Mouse (Mus musculus): ENCODE results near the gene Mttp.
A peak's percentile ranks its signal among the peaks of the same experiment; 100 is the strongest.

The Mttp gene

DNA sequence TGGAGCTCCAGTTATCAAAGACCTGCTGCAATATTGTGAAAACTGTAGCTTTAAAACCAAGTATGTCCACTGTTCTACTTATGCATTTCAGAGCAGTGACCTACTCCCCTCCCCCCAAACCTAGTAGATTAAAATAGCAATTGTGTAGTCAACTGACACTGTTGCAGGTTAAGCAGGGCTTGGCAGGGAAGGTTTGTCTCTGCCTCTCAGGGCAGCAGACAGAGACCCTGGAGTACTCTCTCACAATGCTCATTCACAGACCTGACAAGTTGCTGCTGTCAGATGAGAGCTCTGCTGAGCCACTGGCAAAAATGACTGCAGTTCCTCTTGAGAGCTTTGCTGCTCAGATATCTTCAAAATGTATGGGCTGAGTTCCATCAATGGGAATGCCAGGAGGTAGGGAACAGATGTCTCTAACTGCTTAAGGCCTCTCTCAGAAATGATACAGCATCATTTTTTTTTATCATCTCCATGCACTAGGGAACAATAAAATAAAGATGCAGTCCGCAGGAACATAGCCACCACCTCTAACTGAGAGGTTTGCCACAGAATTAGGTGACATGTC lies 61.6 kb downstream of the Mttp start:
- DNase-seq (ENCODE audit: low read depth, low spot score), result no peak

DNA sequence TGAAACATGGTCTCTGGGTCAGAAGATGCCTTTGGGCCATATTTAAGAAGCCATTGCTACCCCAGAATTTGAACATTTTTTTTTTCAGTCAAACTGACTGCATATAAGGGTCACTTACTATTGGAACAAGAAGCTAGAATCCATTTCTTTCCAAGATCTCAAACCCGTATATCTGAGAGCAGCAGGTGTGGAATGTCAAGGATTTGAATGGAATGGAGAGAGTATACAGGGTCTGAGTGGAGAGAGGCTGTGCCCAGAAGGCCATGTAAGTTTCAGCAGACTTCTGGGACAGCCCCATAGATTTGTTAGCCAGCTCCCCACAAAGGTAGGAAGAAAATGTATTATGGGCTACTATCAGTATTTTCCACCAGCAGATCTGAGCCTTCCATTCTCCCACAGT lies 66.1 kb downstream of the Mttp start:
- no peak for DNase-seq (ENCODE audit: low read depth, low spot score)

DNA sequence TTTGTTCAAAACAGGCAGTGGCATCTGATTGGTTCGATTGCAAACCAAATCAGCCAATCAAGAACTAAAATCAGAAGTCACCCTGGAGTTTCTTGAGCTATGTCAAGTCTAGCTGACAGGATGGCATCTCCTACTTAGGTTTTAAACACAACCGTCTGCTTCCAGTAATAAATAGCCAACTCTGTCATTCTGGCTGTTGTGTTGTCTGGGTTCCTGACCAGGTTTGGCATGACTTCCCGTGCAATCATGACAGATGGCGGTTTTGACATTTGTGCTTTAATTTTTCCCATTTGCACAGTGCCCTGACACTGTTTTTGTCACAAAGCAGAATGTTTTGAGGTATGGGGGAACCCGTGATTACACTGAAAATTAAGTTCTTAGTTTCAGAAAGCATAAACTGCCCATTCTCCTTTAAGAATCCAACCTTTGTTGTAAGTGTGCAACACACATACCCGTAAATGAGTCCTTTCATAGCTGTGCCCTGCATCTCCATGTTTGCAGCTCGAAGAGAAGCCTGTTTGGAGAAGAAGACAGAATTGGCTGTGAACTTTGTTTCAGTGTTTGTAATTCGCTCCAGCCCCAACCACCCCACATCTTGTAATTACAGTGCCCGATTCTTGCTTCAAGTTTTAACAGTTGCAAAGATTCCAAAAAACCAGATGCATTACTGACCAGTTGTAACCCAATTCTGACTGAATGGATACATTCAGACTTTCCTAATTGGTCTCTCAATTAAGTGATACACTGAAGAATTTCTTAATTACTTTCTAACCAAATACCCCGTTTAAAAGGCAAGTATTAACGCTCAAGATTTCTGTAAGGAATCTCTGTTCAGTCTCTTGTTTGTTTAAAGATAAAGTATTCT lies 67.1 kb downstream of the Mttp start:
- peak; percentile 24 for DNase-seq (ENCODE audit: low read depth, low spot score)

DNA sequence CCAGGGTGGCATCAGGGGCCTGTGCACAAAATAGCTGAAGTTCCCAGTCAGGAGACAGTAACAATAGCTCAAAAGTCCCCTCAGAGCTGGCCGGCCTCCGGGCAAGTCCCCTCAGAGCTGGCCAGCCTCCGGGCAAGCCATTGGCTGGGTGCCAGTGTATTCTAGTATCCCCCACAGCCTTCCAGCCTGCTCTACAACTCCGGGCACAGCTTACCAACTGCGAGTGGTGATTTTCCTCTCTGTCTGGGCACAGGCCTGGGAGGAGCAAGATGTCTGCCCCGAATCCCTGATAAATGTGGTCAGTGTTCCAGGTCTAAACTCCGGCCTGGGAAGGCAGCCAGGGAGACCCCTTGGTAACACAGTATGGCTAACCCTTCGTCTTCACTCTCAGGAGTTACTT lies 69.6 kb downstream of the Mttp start:
- DNase-seq (ENCODE audit: low read depth, low spot score), result no peak

DNA sequence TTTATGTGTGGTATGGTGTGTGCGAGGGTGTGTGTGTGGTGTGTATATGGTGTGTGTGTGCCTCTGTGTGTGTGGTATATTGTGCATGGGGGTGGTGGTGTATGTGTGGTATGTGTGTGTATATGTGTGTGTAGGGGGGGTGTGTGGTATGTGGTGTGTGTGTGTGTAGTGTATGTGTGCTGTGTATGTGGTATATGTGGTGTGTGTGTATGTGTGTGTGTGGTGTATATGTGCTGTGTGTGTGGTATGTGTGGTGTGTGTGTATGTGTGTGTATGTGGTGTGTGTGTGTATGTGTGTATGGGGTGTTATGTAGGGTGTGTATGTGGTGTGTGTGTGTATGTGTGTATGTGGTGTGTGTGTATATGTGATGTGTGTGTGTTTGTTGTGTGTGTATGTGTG lies 70.6 kb downstream of the Mttp start:
- DNase-seq (ENCODE audit: low read depth, low spot score), result no peak

DNA sequence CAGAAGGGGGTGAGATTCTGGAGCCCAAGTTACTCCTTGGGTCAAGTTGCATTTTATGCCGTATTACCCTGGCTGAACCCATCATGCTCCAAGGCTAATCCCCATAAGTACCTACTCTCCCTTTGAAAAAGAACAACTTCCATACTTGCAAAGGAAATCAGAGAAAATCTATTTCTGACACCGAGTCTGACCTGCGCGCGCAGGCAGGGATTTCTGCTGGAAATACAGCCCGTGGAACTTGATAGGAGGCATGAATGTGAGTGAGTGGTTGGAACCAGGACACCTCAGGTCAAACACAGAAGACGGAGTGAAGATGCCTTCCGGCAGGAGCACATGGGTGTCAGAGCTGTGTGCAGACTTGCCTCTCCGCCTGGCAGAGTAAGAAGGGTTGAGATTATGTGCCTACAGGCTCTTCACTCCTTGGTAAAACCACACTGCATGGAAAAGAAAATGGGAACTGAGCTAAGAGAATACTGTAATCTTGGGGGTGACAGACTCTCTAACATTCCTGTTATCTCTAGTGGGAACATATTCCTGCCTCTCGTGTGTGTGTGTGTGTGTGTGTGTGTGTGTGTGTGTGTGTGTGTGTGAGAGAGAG lies 73.2 kb downstream of the Mttp start:
- DNase-seq (ENCODE audit: low read depth, low spot score), result no peak

DNA sequence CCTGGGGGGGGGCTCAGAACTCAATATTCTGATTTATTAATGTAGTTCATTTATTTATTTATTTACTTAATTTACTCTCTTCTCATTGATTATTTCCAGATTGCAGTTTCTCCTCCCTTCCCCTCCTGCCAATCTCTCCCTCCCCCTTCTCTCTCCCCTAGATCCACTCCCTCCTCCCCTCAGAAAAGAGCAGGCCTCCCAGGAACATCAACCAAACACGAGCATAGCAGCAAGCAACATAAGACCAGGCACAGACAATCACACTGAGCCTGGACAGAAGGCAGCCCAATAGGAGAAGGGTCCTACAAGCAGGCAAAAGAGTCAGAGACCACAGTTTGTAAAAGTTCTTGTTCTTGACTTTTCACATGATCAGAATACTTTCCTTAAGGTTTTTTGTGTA lies 73.8 kb downstream of the Mttp start:
- DNase-seq (ENCODE audit: low read depth, low spot score), result no peak

DNA sequence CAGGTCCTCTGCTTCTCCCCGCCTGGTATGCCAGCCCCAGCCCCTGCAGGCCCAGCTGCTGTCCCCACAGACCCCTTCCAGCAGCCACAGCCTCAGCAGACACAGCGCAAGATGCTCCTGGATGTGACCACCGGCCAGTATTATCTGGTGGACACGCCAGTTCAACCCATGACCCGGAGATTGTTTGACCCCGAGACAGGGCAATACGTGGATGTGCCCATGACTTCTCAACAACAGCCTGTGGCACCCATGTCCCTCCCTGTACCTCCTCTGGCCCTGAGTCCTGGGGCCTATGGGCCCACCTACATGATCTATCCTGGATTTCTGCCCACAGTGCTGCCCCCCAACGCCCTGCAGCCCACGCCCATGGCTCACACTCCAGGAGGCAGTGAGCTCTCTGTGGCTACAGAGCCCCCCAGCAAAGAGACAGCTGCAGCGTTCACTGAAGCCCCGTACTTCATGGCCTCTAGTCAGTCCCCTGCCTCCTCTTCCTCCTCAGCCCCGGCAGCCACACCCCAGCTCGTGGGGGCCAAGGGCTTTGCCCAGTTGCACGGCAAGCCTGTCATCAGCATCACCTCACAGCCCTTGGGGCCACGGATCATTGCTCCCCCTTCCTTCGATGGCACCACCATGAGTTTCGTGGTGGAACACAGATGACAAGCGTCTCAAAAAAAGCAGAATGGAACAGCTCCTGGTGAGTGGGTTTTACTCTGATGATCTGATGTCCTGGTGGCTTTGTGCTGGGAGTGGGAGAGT lies 74.8 kb downstream of the Mttp start:
- no peak for DNase-seq (ENCODE audit: low read depth, low spot score)

DNA sequence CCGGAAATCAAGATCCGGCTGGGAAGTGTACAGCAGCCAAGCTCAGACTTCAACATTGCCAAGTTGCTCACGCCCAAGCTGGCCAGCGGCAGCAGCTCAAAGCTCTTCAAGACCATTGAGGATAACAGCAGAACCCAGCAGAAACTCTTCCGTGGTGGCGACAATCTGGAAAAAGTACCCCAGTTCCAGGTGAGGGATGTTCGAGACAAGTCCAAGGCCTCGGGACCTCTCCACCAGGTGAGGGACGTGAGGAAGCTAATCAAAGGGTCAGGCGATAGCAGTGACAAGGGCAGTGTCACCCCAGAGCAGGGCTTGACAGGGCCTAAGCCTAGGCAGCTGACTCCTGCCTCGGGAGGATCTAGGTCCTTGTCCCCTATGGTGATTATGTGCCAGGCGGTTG lies 76.7 kb downstream of the Mttp start:
- DNase-seq (ENCODE audit: low read depth, low spot score), result no peak

DNA sequence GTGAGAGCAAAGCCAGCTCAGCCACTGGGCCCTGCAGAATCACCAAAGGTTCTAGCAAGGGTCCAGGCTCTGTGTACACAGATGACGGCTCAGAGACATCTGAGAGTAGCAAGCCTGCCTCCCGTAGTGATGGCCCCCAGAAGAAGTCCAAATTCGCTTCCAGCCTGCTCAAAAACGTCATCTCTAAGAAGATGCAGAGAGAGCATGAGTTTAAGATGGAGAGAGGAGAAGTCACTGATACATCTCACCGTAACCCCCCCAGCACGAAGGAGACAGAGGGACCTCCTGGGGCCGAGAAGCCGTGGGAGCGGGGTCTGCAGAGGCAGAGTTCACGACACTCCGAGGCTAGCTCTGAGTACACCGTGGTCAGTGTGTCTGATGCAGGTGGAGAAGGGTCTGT lies 77.5 kb downstream of the Mttp start, which contains the start of gene Gm5105:
TSS of gene Gm5105 (minus strand) at position 101 of the 400 bp plus-strand sequence.
- no peak for DNase-seq (ENCODE audit: low read depth, low spot score)

DNA sequence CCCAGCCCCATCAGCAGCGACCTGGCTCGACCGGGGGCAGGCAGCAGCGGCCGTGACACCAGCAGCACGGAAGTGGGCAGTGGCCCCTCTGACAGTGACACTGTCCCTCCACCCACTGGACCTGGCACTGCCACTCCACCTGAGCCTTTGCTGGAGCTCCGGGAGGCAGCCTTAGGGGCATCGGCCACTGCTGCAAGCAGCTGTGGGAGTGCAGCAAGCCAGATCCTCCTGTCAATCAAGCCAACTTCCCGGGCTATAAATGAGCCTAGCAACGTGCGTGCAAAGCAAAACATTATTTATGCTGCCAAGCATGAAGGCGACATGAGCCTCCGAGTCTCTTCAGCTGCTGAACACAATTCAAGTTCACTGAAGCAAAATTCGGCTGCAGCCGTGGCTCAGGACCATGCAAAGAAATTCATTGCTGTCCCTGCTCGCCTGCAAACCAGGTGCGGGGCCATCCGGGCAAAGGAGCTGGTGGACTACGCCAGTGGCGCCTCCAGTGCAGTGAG lies 78.4 kb downstream of the Mttp start:
- DNase-seq (ENCODE audit: low read depth, low spot score), result no peak

DNA sequence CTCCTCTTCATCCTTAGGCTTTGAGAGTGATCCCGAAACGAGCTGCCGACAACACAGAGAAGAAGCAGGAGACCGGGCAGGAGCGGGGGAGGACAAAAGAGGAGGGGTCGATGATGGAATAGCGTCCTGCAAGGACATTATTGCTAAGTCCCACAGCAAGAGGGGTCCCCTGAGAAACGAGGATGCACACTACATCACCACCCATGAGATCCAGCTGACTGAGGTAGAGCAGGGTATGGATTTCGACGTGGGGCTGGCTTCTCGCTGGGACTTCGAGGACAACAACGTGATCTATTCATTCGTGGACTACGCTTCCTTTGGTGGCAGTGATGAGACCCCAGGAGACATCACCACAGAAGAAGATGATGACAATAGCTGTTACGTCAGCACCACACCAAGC lies 78.8 kb downstream of the Mttp start:
- no peak for DNase-seq (ENCODE audit: low read depth, low spot score)

DNA sequence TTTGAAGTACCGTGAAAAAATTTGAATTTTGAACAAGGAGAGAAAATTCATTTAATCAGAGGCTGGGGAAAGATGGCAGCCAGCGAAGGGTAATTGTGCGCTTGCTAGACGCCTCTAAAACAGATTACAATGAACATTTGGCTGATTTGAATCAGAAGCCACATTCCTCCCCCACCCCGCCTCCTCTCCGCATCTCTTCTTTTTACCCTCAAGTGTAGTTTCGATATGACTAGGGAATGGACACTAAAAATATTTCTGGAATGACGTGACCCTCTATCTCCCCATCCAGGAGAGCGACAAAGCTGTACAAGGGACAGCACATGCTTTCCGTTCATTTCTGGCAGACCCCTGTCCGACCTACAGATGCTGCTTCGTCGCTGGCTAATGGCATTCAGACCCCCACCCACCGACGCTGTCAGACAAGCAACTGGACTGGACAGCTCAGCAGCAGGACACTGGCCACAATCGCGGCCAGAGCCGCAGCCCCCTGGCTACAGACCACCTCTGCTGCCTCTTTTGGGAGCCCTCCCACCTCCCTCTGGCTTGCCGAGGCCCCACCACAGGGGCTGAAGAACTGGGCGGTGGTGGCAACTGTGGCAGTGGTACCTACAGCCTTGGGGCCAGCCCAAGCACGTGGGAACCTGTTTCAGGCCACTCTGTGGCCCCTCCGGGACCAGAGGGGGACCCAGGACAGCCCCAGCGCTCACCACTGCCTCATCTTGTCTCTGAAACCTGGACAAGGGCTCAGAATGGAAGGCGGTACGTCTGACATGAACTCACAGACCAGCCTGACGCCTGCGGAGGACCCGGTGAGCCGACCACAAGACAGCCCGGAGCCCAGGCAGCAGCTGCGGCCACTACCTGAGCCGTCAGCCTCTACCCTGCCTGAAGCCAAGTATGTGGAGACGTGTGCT lies 79.8 kb downstream of the Mttp start, which contains the start of gene 1110002E22Rik:
TSS of gene 1110002E22Rik (plus strand) at position 321 of the 914 bp plus-strand sequence.
- DNase-seq (ENCODE audit: low read depth, low spot score), result no peak

DNA sequence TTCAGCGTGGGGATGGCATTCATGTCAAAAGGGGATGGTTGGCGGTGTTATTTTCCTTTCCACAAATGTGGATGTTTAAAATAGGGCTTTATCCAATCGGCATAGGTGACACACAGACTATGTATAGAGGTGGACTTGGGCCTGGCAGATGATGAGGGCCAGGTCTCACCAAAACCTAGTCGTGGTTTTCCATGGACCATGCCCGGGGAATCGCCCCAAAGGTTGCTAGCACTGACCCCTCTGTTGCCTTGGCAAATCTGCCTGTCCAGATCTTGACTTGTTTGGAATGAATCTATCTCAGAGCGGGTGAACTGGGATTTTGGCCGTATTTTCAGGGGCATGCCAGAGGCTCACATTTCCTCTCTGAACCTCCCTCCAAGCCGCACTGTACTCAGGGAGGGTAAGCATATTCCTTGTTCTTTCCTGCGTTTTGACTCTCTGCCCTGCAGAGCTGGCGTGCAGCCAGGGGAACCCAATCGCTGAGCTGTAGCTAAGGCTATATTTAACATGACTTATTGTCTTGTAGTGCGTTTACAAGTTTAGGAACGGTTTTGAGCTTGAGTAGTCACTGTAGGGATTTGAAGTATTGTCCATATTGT lies 80.9 kb downstream of the Mttp start:
- DNase-seq (ENCODE audit: low read depth, low spot score), result no peak

DNA sequence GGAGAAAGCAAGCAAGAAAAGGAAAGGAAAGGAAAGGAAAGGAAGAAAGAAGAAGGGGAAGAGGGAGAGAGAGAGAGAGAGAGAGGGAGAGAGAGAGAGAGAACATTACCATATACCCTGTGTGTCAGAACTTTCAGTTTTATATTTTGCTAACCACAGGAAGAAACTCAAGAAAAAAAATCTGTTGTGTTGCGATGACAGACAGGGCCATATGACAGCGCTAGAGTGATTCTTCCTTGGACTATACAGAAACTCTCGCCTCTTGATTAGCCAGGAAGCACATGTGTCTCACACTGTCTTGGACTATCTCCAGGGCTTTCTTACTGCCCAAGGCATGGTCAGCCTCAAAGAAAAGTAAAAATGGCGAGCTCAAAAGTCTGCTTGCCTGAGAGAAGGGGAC lies 82.1 kb downstream of the Mttp start:
- DNase-seq (ENCODE audit: low read depth, low spot score), result no peak

DNA sequence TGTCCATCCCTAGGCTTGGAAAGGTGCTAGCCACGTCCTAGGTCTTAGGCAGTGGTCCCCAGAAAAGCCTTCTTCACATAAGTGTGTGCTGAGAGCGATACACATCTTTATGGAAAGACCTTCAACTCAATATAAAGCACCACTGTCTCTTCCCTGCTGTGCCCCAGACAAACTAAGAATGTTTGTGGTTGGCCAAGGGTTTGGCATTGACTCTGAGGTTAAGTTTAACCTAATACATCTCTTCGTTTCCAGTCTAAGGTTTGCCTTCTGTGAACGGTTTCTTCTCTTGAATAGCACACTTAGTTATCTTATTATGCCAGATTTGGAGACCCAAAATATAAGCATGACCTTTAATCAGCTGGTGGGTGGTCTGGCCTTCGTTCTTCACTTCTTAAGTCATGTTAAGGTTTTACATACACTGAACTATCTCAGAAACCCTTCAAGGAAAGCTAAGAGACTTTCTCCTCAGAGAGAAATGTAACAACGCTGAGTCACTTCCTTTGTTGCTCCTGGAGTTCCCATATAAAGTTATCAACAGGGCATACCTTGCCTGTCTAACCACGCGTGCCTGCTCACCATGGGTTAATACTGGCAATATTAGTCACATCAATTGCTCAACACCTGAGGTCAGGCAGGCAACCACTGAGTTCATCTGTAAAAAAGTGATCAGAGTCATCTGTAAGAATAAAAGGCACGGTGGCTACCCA lies 83.4 kb downstream of the Mttp start:
- DNase-seq (ENCODE audit: low read depth, low spot score), result no peak

DNA sequence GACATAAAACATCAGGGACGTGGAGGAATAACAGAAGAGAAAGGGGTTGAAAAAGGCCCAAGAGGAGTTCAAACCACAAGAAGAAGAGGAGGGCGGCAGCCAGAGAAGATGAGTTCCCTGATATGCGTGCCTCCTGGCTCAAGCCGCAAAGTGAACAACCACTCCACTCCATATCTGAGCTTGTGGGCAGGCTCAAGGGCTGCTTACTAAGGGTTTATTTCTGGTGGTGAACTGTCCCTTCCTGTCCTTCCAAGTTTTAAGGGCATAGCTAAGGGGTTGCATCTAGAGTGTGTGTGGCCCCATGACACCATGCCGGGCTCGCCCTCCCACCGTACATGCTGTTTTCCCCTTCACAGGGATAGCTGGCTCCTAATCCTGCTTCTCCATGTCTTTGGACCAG lies 84.3 kb downstream of the Mttp start:
- no peak for DNase-seq (ENCODE audit: low read depth, low spot score)

DNA sequence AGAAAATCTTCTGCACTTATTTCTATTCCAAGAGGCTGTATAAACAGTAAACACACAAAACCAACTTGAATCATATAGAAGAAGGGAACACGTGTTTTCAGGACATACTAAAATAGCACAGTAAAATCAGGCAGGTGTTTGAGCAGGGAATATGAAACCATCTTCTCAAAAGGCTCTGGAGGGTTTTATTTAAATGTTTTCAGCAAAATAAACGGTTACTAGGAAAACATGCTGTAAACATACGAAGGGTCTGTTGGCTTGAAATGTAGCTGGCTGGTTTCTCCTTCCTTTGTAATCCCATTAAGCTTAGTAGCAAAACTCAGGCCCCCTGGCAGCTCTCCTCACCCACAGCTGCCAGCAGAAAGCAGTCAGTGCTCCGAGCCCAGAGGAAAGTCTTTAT lies 86.5 kb downstream of the Mttp start:
- no peak for DNase-seq (ENCODE audit: low read depth, low spot score)

DNA sequence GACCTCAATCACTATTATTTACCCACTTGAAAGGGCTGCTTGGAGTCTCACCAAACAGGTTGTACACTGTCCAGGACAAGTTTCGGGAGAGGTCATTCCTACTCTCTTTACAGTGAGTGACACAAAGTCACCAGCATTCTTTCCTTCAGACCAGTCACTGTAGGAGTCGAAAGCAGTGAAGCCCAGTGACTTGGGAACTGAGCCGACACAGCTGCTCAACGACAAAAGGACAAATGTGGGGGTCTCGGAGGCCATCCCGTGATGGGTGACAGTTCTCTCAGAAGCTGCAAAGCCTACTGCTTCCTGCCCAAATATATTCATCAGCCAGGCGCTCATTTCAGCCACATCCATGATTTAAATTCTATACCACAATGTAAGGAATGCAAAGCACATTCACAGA lies 87.8 kb downstream of the Mttp start:
- DNase-seq (ENCODE audit: low read depth, low spot score), result no peak

DNA sequence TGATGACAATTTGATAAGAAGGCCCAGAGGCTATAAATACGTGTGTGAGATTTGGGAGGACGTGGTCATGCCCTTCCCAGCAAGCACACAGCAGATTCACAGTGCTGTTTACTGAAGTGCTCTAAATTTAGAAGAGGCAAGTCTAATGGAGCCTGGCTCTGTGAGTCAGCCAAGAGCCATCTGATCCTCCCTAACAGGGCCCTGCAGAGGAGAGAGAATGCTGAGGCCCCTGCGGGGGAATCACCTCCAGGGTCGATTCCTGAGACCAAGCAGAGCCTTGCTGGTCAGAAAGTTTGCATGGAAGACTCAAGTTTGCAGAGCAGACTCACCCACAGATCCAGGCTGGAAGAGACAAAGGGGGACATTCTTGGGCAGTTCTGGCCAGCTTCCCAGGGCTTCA lies 90.8 kb downstream of the Mttp start:
- no peak for DNase-seq (ENCODE audit: low read depth, low spot score)
